Mouse (Mus musculus) hindbrain, postnatal 0 days (tissue): Measurements from ENCODE around the gene Arrdc5. TPM values are rescaled to one million over a fixed set of nuclear protein-coding genes. Genes with fewer than 3 reads are reported as not detected.

Experiments used
- ATAC-seq: fragments of 200-750 bp; cut with Nextera tagmentation; 2 replicates; pipeline ENCODE4 v1.8.0; 2017; ENCODE audit warnings: mild to moderate bottlenecking, moderate TSS enrichment, moderate library complexity
- DNase-seq: peaks from one replicate; pipeline ENCODE4 v3.0.0-alpha.2; 2015; ENCODE audit warnings: low spot score
- H3K27ac ChIP-seq: fragments of 300-500 bp; sonication (generic); 2 replicates; pipeline ENCODE4 v1.5.1; 2014; ENCODE audit warnings: mild to moderate bottlenecking
- H3K27me3 ChIP-seq: fragments of 300-500 bp; sonication (generic); 2 replicates; pipeline ENCODE4 v1.6.1; 2014; ENCODE audit warnings: low read length, mixed read lengths; ENCODE audit not compliant: insufficient read depth
- H3K36me3 ChIP-seq: fragments of 300-500 bp; sonication (generic); 2 replicates; pipeline ENCODE4 v1.6.1; 2014; ENCODE audit warnings: low read length, mixed read lengths; ENCODE audit not compliant: insufficient read depth
- H3K4me1 ChIP-seq: fragments of 300-500 bp; sonication (generic); 2 replicates; pipeline ENCODE4 v1.6.1; 2014; ENCODE audit warnings: antibody characterized with exemption, low read length, mixed read lengths; ENCODE audit not compliant: insufficient read depth
- H3K4me2 ChIP-seq: fragments of 300-500 bp; sonication (generic); 2 replicates; pipeline ENCODE4 v1.6.1; 2014; ENCODE audit warnings: low read depth, mild to moderate bottlenecking, low read length, moderate library complexity, mixed read lengths
- H3K4me3 ChIP-seq: fragments of 300-500 bp; sonication (generic); 2 replicates; pipeline ENCODE4 v1.5.1; 2014; ENCODE audit warnings: low read length
- H3K9ac ChIP-seq: fragments of 300-500 bp; sonication (generic); replicated peaks from 2 replicates; pipeline ENCODE4 v1.6.1; 2014; ENCODE audit warnings: mild to moderate bottlenecking, low read length, moderate library complexity, mixed read lengths
- H3K9me3 ChIP-seq: fragments of 300-500 bp; sonication (generic); 2 replicates; pipeline ENCODE4 v1.6.1; 2016; ENCODE audit warnings: low read length, mixed read lengths
- CTCF ChIP-seq: IDR thresholded peaks from 2 replicates; pipeline ENCODE4 v1.5.1; 2016; ENCODE audit warnings: antibody characterized with exemption, control low read depth, low read depth
- WGBS: fragments of 180-500 bp; shearing (Covaris S2); extraction: QIAGEN DNeasy Blood & Tissue Kit; methylation state at CpG from one replicate; pipeline ENCODE4 v1.1.7; 2014; 5-methylcytosine and 5-hydroxymethylcytosine counted together
- polyA plus RNA-seq: library from polyadenylated mRNA; unstranded; fragments of >200 nt; fragmentation: Nextera tagmentation; extraction: Ambion mirVana; gene quantifications from 2 replicates; pipeline ENCODE4 v1.2.1, GENCODE M21; 2015
- total RNA-seq: library from RNA; depleted of rRNA; stranded (reverse); fragments of >200 nt; gene quantifications from 2 replicates; pipeline ENCODE4 v1.2.3, GENCODE M21; 2014

Arrdc5 gene
- total and polyA plus RNA-seq, 2 experiments from 2014 or later: not detected

GRCm38 (mm10) chr17:56304718-56305117 is 4.6 kb upstream of the Arrdc5 start:
- Histone ChIP-seq H3K27ac (no peak overlapping the region), H3K36me3 (no peaks in the 10 kb centered on the region), H3K9ac (peak overlapping the region; percentile 41; the same call in 1 of the 2 replicates), H3K4me2 (peak overlapping the region; percentile 96), H3K27me3 (no peaks in the 10 kb centered on the region), H3K9me3 (no peaks in the 10 kb centered on the region), H3K4me1 (no peaks in the 10 kb centered on the region; the same call in 1 of the 2 replicates), H3K4me3 (peak overlapping the region; percentile 74)
- WGBS: 9% methylated on average over 11 of the region's 11 CpGs
- TF ChIP-seq CTCF: no peak
- no peak for DNase-seq
- ATAC-seq: no peak

- ATAC-seq: peak; percentile 96
- Histone ChIP-seq H3K4me3 (peak overlapping the region; percentile 74), H3K27ac (peak overlapping the region; percentile 76; the same call in 1 of the 2 replicates), H3K4me1 (no peaks in the 10 kb centered on the region; the same call in 1 of the 2 replicates), H3K4me2 (peak overlapping the region; percentile 96), H3K9me3 (no peaks in the 10 kb centered on the region), H3K36me3 (no peaks in the 10 kb centered on the region), H3K27me3 (no peaks in the 10 kb centered on the region), H3K9ac (peak overlapping the region; percentile 46)
- TF ChIP-seq CTCF: no peak
- peak; percentile 97 for DNase-seq
- WGBS: under 1% methylated on average over 64 of the region's 68 CpGs
Measured at GRCm38 (mm10) chr17:56303847-56304586, 3.9 kb upstream of the Arrdc5 start.

GRCm38 (mm10) chr17:56303160-56303846 is 3.2 kb upstream of the Arrdc5 start, which contains the start of gene Uhrf1:
Gene Uhrf1, plus strand, starts transcription at chr17:56303321.
- Histone ChIP-seq H3K4me1 (no peaks in the 10 kb centered on the region; the same call in 1 of the 2 replicates), H3K9ac (peak within 1 kb of the TSS; percentile 46), H3K4me3 (peak within 1 kb of the TSS; percentile 74), H3K4me2 (peak within 1 kb of the TSS; percentile 96), H3K9me3 (no peaks in the 10 kb centered on the region), H3K36me3 (no peaks in the 10 kb centered on the region), H3K27me3 (no peaks in the 10 kb centered on the region), H3K27ac (peak within 1 kb of the TSS; percentile 76)
- TF ChIP-seq CTCF: no peak
- under 1% methylated on average over 43 of the region's 43 CpGs for WGBS
- peak; percentile 74 for DNase-seq
- peak; percentile 58 for ATAC-seq

- no peak overlapping the region for H3K9ac ChIP-seq
- H3K27ac ChIP-seq: peak overlapping the region; percentile 3; the same call in 1 of the 2 replicates
- H3K36me3 ChIP-seq: no peaks in the 10 kb centered on the region
- TF ChIP-seq CTCF: no peak
- H3K9me3 ChIP-seq: no peaks in the 10 kb centered on the region
- DNase-seq (no peak), ATAC-seq (peak; percentile 22; the same call in 1 of the 2 replicates)
- no peak overlapping the region for H3K4me2 ChIP-seq
- H3K4me1 ChIP-seq: no peaks in the 10 kb centered on the region; the same call in 1 of the 2 replicates
- no peak overlapping the region for H3K4me3 ChIP-seq
- no peaks in the 10 kb centered on the region for H3K27me3 ChIP-seq
- WGBS: 20% methylated on average over 13 of the region's 13 CpGs
Measured at GRCm38 (mm10) chr17:56302363-56302996, 2.4 kb upstream of the Arrdc5 start.

- TF ChIP-seq CTCF: no peak
- no peak overlapping the region for H3K4me2 ChIP-seq
- no peak for DNase-seq
- no peak for ATAC-seq
- no peak overlapping the region for H3K9ac ChIP-seq
- H3K36me3 ChIP-seq: no peaks in the 10 kb centered on the region
- WGBS: 100% methylated on average over 1 of the region's 1 CpGs
- H3K9me3 ChIP-seq: no peaks in the 10 kb centered on the region
- H3K27ac ChIP-seq: no peak overlapping the region
- no peak overlapping the region for H3K4me3 ChIP-seq
- no peaks in the 10 kb centered on the region; the same call in 1 of the 2 replicates for H3K4me1 ChIP-seq
- no peaks in the 10 kb centered on the region for H3K27me3 ChIP-seq
Measured at GRCm38 (mm10) chr17:56298238-56298637, 1.8 kb downstream of the Arrdc5 start.

- WGBS: 65% methylated on average over 1 of the region's 1 CpGs
- no peak for TF ChIP-seq CTCF
- no peaks in the 10 kb centered on the region for H3K9me3 ChIP-seq
- H3K4me3 ChIP-seq: no peak overlapping the region
- ATAC-seq (no peak), DNase-seq (no peak)
- no peak overlapping the region for H3K9ac ChIP-seq
- H3K4me2 ChIP-seq: no peak overlapping the region
- no peak overlapping the region for H3K27ac ChIP-seq
- H3K4me1 ChIP-seq: no peaks in the 10 kb centered on the region
- no peaks in the 10 kb centered on the region for H3K27me3 ChIP-seq
- no peaks in the 10 kb centered on the region for H3K36me3 ChIP-seq
Measured at GRCm38 (mm10) chr17:56296201-56296600, 3.9 kb downstream of the Arrdc5 start.
